Mouse (Mus musculus) frontal cortex, postnatal 36 days (tissue): ENCODE data around the gene Zfp977.
"Not testable (repeated sequence)": the region's sequence is repeated elsewhere in the genome, so short reads cannot be mapped to it uniquely, and the experiment has no call there.

Experiments used
- DNase-seq, 2 experiments: peaks; one replicate each; pipeline ENCODE4 v3.0.0; 2022; ENCODE audit warnings: low spot score in 2 of 2

Gene Zfp977

GRCm38 (mm10) chr7:42592413-42592812 lies at the start of gene Zfp977:
TSS of gene Zfp977 (minus strand) at chr7:42592547.
- not testable (repeated sequence) for DNase-seq

- not testable (repeated sequence) for DNase-seq
Observed at GRCm38 (mm10) chr7:42631031-42631430, 38.7 kb upstream of the Zfp977 start.

- DNase-seq: not testable (repeated sequence)
Observed at GRCm38 (mm10) chr7:42595666-42596065, 3.3 kb upstream of the Zfp977 start.

GRCm38 (mm10) chr7:42591311-42591710 lies 1.0 kb downstream of the Zfp977 start:
- not testable (repeated sequence) for DNase-seq

GRCm38 (mm10) chr7:42578488-42578887 lies 13.9 kb downstream of the Zfp977 start, which contains the start of gene Gm21028:
TSS of gene Gm21028 (minus strand) at chr7:42578588.
- no peak for DNase-seq

GRCm38 (mm10) chr7:42551766-42552165 lies 40.6 kb downstream of the Zfp977 start:
- no peak for DNase-seq
